Mouse (Mus musculus) liver, embryonic 14.5 days (tissue): ENCODE data around the gene 4930451I11Rik.

ENCODE experiments used
- CTCF ChIP-seq: IDR thresholded peaks from 2 replicates; pipeline ENCODE4 v1.5.1; 2016; ENCODE audit warnings: antibody characterized with exemption, low read depth, control low read depth
- EP300 ChIP-seq: IDR thresholded peaks from 2 replicates; pipeline ENCODE4 v1.6.1; 2016; ENCODE audit warnings: antibody characterized with exemption, low read depth

DNA sequence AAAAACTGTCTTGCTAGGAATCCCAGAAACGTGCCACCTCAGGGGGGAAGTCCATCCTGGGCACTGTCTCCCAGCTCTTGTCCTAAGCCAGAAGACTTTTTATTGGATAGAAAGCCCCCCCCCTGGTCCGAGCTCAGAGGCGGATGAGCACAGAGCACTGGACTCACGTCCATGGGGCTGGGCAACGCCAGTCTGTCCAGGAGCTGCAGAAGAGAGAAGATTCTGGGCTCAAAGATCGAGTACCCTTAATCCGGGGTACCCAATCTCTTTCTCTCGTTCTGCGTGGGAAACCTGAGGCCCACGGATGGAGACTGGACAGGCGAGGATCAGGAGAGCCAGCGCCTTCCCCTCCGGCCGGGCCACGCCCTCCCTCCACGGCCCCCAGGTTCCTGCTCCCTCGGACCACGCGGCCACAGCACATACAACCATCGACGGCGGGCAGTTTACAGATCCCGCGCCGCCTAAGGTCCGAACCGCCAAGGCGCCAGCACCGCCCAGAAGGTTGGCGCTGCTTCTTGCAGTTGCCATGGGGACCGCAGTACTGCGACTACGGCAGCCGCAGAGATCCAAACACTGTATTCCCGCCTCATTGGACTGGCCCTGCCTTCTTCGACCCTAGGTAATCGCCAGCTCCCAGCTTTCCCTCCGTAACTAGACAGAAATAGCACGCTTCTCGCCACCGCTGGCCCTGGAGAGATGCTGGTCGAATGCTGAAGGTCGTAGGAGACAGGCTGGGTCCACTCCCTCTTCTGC is 22.6 kb downstream of the 4930451I11Rik start:
- TF ChIP-seq CTCF, result peak; percentile 46
- TF ChIP-seq EP300, result no peak
